Mouse (Mus musculus): ENCODE measurements around the gene Lrrc20.

DNA sequence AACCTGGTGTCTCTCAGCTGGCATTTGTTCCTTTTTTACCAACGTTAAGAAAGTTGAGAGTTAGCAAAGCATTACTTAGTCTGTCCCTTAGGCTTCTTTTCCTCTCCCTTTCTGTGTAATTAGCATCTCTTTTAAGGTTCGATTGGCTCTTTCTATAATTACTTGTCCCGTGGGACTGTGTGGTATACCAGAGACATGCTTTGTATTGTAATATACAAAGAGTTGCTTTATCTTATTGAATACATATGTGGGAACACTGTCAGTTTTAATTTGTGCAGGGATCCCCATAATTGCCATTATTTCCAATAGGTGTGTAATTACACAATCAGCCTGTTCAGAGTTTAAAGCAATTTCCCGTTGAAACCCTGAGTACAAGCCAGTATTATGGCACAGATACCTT, 62.8 kb downstream of the Lrrc20 start:
- TF ChIP-seq ZC3H11A (IDR thresholded peaks at IDR 0.05; ENCODE audit: borderline replicate concordance, low read depth, low read length), result no peak
- no peak for TF ChIP-seq CHD2 (IDR thresholded peaks at IDR 0.05; ENCODE audit: low read depth, low read length)
- TF ChIP-seq HCFC1 (IDR thresholded peaks at IDR 0.05; ENCODE audit: borderline replicate concordance, insufficient read depth, low read length), result no peak
- TF ChIP-seq MAFK (IDR thresholded peaks at IDR 0.05; ENCODE audit: insufficient read depth, low read depth, low read length), result no peak
- no peak for TF ChIP-seq ZNF384 (IDR thresholded peaks at IDR 0.05; ENCODE audit: low read depth, low read length)

Data from ES-E14 (cell line).